Mouse (Mus musculus) c-Kit-negative CD71-positive TER-119-positive erythroid progenitor cells, embryonic 14.5 days (primary cell): ENCODE results near the gene Lrrc32.

ENCODE experiments used
- DNase-seq: peaks from one replicate; pipeline ENCODE4 v3.0.0-alpha.2; 2013; ENCODE audit warnings: low read depth, low spot score

The Lrrc32 gene

DNA sequence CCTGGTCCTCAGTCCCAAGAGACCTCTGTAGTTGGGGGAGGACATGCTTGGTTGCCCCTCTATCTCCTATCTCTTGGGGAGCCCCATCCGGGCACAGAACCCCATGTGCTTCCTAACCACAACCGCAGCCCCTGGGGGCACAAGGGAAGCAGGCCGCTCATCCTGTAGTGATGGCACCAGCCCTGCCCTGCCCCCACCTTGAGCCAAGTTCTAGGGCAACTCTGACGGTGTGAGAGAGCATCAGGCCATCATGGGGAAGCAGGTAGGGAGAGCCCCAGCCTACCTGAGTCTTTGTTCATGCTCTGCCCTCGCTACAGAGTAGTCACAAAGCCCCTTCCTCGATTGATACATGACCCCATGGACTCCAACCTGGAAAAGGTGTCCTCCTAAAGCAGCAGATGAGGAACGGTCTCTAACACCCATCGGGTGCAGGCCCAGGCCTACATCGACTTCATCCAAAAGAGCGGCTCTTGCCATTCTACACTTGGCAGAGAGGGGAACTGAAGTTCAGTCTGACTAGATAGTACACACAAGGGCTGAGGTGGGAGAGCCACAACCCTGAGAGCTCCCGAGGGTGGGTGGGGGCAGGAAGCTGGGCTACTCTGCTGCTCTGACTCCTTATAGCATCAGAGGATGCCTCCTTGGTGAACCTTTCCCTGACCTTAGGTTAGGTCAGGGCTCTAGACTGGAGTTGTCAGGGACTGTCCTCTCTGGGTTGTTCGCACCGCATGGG lies 519 bp upstream of the Lrrc32 start:
- DNase-seq = no peak

DNA sequence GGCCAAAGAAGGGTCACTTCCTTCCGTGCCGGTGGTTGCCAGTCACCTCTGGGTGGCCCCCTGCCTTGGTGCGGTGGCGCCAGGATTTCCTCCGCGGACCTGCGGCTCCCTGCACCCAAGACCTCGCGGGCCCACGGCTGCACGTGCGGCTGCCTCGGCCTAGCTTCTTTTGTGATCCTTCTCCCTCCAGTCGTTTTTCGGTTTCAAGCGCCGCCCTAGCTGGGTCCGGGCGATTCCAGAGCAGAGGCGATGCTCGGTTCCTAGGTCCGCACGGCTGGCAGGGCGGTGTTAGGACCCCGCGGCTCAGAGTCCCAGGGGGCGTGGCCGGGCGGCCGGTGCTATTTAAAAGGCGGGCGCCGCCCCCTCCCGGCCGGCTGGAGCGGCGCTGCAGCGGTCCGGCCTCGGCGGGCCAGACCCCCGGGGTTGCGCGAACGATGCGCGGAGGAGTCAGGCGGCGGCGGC lies 571 bp downstream of the Lrrc32 start:
- no peak for DNase-seq

DNA sequence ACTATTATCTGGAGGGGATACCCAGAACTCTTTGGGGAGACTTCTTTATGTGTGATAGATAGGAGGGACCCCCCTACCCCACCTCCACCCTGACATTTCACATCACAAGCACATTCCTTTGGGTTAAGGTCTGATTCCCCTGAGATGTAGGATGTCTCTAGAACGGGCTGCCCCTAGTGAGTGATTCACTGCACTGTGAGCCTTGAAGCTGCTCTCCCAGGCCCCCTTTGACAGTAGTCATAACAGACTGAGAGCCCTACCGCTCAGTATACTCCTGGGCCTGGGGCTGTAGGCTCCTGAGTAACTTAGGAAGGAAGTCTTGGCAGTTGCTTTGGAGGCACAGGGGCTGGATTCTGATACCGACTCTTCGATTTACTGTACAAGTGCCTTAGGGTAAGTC lies 1.2 kb downstream of the Lrrc32 start:
- DNase-seq = no peak

DNA sequence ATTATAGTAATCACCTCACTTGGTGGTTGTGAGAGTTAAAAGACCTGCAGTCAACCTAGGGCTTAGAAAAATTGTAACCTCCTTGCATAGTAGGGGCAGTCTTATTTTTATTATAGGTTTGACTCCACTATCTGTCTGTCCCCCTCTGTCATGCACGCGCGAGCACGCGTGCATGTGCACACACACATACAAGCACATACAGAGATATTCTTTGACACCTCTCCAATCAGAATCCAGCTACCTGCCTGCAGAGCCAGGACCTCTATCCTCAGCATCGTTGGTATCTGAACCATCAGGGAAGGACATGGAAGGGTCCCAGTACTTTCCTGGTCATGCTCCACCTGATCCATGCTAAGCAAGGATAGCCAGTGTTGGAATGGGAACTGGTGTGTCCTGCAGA lies 1.8 kb downstream of the Lrrc32 start:
- no peak for DNase-seq

DNA sequence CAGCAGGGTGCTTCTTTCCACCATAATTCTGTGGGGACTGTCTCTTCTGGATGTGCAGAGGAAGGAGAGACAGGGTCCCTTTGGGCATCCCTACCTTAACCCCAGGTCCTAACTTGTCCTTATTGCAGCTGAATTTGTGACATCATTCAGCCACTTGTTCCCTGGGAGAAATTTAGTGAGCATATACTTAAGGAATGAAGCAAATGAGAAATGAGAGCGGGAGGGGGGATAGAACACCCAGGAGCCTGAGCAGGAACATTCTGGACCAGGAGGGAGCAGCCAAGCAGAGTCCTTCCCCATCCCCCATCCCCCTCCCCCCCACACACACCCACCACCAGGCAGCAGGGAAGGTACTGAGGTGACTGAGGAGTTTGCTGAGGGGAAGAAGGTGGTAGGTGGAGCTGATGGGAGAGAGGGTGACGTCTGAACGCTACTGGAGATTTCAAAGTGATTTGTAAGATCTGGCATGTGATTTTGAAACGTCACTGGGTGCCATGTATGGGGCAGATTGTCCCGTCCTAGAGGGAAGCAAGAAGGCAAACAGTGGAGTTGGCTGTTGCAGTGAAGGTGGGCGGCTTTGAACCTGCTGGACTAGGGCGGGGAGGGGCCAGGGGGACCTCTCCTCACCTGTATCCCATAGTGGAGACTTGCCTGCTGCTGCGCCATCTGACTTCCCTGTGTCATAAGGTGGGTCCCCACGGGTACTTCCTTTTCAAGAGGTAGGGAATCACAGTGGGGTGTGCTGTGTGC lies 2.5 kb downstream of the Lrrc32 start:
- DNase-seq = no peak

DNA sequence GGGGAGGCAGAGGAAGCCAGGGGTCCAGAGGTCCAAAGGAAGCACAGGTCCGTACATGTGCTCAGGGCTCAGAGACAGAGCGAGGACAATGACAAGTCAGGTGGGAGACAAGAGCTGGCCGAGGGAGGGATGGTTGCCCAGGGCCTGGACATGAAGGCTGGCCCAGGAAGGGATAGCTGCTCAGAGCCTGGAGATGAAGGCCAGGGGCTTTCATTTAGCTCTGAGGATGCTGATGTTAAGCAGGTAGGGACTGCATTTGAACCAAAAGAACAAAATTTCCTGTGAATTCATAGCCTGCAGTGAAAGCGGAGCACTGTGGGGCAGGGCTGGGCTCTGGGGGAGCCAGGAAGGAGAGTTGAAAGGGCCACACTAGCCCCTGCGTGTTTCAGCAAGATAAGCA lies 3.2 kb downstream of the Lrrc32 start:
- DNase-seq = no peak

DNA sequence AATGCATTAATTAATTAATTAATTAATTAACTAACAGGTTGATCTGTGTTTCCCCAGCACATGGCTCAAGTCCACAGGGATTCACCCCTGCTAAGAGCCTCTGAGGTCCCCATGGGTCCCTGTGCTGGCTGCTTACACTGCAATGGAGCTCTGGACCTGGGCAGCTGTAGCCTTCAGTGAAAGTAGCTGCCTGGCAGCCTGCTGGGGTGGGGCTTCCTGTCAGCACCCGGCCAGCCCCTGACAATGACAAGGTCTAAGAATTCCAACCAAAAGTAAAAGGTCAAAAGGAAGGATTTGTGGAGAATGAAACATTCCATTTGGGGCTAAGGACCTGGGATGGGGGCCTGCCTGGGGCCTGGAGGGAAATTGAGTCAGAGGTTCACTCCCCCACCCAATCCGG lies 4.2 kb downstream of the Lrrc32 start:
- no peak for DNase-seq

DNA sequence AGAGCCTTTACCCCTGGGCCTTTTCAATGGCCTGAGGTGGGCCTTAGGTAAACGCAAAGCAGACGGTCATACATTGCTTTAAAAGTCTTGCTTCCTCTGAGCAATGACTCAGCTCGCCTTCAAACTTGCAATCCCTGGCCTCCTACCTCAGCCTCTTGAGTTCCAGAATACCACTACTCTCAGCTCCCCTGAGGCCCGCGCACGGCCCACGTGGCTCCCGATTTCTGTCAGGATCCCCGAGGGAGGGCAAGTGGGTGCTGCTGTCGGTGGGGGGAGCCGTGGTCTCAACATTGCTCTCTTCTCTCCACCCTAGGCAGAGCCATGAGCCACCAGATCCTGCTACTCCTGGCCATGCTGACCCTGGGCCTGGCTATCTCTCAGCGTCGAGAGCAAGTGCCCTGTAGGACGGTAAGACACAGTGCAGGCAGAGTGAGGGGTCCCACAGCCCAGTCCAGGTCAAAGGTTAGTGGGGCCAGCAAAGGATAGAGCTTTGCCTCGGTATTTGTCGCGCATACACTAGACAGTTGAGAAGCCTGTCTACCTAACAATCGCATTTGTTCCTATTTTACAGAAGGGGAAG lies 4.9 kb downstream of the Lrrc32 start:
- DNase-seq = no peak

DNA sequence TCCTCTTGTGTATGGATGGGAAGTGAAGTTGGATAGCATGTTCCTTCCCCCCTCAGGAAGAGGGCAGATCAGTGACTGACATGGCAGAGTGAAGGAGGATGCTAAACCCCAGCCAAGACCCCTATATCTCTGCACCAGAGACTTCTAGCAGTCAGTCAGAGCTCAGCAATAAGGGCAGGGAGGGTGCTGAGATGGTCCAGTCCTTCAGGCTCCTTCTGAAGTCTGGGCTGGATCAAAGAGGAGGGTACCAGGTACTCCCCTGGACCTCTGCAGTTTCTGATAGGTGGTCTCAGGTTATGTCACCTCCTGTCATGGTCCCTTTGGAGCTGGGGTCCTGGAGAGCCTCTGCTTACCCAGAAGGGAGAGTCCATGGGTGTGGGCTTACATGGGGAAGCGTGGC lies 6.5 kb downstream of the Lrrc32 start:
- no peak for DNase-seq

DNA sequence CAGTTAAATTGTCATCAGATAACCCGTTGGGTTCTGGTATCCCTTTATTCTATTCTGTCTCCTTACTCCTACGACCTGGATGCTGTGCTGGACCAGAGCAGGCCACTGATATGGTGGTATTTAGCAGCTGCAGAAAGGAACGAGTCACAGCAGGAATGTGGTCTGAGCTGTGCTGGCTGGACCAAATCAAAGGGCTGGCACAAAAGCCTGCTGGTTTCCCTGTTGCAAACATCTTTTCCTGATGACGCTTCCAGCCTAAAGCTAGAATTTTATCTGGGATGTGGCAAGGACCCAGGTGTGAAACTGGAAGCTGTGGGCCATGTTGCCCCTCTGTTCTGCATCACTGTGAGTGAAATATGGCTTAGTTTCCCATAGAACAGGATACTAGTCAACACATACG lies 8.4 kb downstream of the Lrrc32 start:
- no peak for DNase-seq

DNA sequence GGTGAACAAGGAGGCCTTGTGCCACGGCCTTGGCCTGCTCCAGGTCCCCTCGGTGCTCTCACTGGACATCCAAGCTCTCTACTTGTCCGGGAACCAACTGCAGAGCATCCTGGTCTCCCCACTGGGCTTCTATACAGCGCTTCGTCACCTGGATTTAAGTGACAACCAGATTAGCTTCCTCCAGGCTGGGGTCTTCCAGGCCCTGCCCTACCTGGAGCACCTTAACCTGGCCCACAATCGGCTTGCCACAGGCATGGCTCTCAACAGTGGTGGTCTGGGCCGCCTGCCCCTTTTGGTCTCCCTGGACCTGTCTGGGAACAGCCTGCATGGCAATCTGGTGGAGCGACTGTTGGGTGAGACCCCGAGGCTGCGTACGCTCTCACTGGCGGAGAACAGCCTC lies 9.0 kb downstream of the Lrrc32 start:
- no peak for DNase-seq

DNA sequence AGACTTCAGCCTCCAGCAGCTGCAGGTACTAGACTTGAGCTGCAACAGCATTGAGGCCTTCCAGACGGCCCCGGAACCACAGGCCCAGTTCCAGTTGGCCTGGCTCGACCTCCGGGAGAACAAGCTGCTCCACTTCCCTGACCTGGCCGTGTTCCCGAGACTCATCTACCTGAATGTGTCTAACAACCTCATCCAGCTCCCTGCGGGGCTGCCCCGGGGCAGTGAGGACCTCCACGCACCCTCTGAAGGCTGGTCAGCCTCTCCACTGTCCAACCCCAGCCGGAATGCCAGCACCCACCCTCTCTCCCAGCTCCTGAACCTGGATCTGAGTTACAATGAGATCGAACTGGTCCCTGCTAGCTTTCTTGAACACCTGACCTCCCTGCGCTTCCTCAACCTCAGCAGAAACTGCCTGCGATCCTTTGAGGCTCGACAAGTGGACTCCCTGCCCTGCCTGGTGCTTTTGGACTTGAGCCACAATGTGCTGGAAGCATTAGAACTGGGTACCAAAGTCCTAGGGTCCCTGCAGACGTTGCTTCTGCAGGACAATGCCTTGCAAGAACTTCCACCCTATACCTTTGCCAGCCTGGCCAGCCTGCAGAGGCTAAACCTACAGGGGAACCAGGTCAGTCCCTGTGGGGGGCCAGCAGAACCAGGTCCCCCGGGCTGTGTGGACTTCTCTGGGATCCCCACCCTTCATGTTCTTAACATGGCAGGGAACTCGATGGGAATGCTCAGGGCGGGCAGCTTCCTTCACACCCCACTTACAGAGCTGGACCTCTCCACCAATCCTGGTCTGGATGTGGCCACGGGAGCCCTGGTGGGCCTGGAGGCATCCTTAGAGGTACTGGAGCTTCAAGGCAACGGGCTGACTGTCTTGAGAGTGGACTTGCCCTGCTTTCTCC lies 9.8 kb downstream of the Lrrc32 start:
- DNase-seq = no peak

DNA sequence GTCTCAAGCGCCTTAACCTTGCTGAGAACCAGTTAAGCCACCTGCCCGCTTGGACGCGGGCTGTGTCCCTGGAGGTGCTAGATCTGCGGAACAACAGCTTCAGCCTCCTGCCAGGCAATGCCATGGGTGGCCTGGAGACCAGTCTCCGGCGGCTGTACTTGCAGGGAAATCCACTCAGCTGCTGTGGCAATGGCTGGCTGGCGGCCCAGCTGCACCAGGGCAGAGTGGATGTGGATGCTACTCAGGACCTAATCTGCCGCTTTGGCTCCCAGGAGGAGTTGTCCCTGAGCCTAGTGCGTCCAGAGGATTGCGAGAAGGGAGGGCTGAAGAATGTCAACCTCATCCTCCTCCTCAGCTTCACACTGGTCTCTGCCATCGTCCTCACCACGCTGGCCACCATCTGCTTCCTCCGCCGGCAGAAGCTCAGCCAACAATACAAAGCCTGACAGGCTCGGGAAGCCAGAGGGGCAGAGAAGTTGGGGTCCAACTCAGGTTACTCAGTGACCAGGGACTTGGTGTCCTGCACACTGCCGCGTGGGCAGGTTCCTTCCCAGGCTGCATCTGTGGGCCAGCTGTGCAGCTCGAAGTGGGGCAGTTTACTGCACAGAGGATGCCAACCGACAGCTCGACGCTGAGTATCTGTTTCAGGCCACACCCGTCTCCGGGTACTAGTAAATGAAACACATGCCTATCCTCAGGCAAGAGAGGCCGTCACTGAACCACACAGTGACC lies 10.6 kb downstream of the Lrrc32 start:
- DNase-seq = no peak

DNA sequence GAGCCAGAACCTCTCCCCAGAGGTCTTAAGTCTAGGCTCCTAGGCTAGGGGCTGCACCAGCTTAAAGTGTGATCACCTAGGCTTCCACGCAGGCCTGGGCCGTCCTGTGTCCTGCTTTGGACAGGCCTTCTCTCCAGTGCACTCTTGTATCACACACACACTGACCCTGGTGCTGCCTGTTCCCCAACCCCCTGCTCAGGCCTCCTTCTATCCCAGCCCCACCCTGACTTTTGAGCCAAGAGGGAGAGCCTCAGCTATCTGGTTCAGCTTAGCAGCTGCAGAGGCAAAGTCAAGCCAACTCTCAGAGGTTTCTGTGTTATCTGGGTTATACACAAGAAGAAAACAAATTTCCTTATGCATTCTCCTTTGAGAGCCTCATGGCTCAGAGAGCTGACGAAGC lies 11.4 kb downstream of the Lrrc32 start:
- DNase-seq = no peak

DNA sequence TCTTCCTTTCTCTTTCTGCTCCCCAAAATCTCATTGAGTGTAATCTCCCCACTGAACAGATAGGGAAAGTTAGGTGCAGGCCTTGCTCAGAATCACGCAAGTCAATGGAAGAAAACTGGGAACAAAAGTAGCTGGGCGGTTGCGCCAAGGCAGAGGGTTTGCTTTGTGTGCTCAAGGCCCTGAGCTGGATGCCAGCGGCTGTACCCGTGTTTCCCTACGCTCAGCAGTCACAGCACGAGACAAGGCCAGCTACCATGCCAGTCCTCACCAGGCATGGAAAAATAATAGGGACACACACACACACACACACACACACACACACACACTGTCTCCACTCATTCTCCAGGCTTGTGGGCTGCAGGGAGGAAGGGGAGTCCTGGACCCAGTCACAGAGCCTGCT lies 12.0 kb downstream of the Lrrc32 start:
- DNase-seq = no peak

DNA sequence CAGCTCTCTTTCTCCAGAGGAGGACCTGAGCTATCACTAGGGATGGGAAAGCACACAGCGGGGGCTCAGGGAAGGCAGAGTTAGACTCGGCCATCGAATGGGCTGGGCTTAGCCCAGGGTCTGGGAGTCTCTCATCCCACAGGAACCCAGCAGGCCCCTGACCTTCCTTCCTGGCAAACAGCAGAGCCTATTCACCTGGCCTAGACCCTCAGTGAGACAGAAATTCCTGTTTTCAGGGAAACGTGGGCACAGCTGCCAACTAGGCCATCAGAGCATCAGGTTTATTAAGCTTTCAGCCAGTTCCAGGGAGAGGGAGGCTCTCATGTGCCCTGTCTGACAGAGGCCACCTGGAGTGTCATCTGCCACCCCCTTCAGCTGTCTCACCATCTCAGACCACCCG lies 13.8 kb downstream of the Lrrc32 start:
- DNase-seq = no peak

DNA sequence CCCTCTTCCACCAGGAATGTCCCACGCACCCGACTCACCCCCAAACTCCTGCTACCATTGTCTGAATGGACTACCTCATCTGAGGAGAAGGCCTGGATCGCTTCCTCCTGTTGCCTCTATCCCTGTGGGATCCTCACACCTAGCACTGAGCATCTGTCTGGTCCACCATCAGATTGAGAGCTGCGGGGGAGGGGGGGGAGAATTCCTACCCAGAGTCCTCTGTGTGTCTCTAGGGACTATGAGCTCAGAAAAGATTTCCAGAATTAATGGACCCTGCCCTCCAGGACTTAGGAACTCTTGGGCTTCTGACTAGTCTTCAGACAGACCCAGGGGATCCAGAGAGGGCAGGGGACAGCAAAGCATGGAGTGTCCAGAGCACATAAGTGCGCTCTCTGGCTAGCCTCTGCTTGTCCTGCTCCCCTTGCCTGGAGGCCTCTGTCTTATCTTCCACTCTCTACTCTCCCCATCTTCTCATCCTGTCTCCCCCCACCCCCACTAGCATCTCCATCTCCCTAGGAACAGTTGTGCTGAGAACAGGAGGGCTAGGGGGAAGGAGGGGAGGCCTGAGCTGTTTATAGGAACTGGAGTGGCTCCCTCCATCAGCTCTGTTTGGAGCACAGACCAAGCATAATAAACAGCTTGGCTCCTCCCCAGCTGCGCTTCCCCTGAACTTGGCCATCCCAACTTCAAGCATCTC lies 15.0 kb downstream of the Lrrc32 start:
- no peak for DNase-seq

DNA sequence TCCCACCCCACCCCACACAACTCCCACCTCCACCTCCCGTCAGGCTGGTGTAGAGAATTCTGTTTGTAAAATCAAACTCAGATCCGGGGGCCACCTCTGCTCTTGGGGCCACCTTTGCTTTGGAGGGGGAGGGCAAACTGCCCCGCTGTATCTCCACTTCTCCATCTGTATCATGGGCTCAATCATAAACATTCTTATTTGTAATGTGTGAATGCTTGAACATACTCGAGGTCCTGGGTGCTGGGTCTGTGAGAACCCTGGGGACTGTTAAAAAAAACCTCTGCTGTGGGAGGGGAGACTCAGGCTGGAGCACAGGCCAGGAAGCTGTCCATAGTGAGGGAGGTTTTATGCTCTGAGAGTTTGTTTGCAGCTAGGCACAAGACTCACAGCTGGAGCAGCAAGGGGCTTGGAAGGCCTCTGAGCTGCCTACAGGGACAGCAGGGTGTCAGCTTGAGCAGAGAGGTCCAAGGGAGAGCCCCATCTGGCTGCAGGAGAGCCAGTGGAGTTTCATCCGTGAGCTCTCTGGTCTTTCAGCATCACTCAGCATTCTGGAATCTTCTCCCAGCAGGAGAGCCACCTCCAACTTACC lies 15.7 kb downstream of the Lrrc32 start:
- no peak for DNase-seq

DNA sequence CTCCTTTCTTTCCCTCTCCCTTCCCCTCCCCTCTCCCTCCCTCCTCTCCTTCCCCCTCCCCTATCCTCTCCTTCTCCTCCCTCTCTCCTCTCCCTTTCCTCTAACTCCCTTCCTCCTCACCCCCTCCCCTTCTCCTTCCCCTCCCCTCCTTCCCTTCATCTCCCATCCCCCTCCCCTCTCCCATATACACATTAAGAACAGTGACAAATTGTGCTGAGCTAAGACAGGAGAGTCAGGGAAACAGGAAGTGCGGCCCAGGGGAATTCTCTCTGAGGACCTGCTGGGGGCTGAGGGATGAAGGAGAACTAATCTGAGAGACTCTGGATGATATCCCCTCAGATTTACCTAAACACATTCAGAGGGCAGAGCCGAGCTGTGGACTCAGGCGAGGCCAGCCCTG lies 16.6 kb downstream of the Lrrc32 start:
- no peak for DNase-seq
